In genomic region chr7:72292232-72292913, GRCm38 (mm10) we compare ENCODE assay signal across 19 mouse cellular contexts. TPM values are rescaled to one million over a fixed set of nuclear protein-coding genes. Genes with fewer than 3 reads are reported as not detected.
DNase-seq lines count a peak whose midpoint lies in the region; ATAC-seq and TF ChIP-seq lines count a peak whose summit lies in the region.
"Had no signal": no experiment of that assay in that cellular context is flagged by ENCODE, and none has a peak within 500 bp of the region (broad histone marks: within the 10 kb centered on the region; RNA-seq: fewer than 3 reads in every experiment).

No protein-coding gene starts in this region.

- no peak for TF ChIP-seq POLR2A in kidney, adult 2 months (IDR thresholded peaks at IDR 0.05; ENCODE audit: low read depth, low read length)

- no peaks in the 10 kb centered on the region for H3K9me3 ChIP-seq in kidney, embryonic 14.5 days (ENCODE audit: control insufficient read depth, low read length)
- no peaks in the 10 kb centered on the region for H3K9me3 ChIP-seq in liver, embryonic 15.5 days (replicated peaks)
- H3K9me3 ChIP-seq in forebrain, embryonic 12.5 days, result no peaks in the 10 kb centered on the region
- H3K9me3 ChIP-seq: embryonic facial prominence, embryonic 15.5 days; heart, embryonic 12.5 days; megakaryocyte, embryonic 14.5 days; neural tube, embryonic 13.5 days had no signal

- peak; percentile 66 for DNase-seq in kidney, adult 2 months
- peak; percentile 32 to 56 for DNase-seq in kidney, postnatal 25 days
- DNase-seq in right cerebral cortex, postnatal 4 days, result no peak
- no peak for DNase-seq in lung, postnatal 14 days
- DNase-seq: B cell, adult 2 months; cerebellum, adult 11-12 months; gastrocnemius, postnatal 36 days; heart, postnatal 36 days; spleen, adult 18-20 months; thymus, postnatal 36 days had no signal

- no peaks in the 10 kb centered on the region for H3K36me3 ChIP-seq in kidney, adult 2 months (ENCODE audit: control insufficient read depth, insufficient read depth, low read length)
- H3K36me3 ChIP-seq in kidney, embryonic 14.5 days (ENCODE audit: control insufficient read depth, insufficient read depth, low read length), result no peaks in the 10 kb centered on the region
- H3K36me3 ChIP-seq in liver, embryonic 15.5 days (replicated peaks), result no peaks in the 10 kb centered on the region
- H3K36me3 ChIP-seq in forebrain, embryonic 12.5 days (replicated peaks), result no peaks in the 10 kb centered on the region
- H3K36me3 ChIP-seq: embryonic facial prominence, embryonic 15.5 days; heart, embryonic 12.5 days; neural tube, embryonic 13.5 days had no signal

- TF ChIP-seq CTCF in kidney, adult 2 months (conservative IDR thresholded peaks at IDR 0.05; ENCODE audit: insufficient read depth, insufficient read length, low read depth, low read length), result no peak

- no peak overlapping the region for H3K4me2 ChIP-seq in kidney, embryonic 14.5 days (replicated peaks; ENCODE audit: low read depth, low read length)
- no peak overlapping the region; the same call in 1 of the 2 replicates for H3K4me2 ChIP-seq in liver, embryonic 15.5 days
- H3K4me2 ChIP-seq in forebrain, embryonic 12.5 days, result no peak overlapping the region
- H3K4me2 ChIP-seq: embryonic facial prominence, embryonic 15.5 days; heart, embryonic 12.5 days; neural tube, embryonic 13.5 days had no signal

- ATAC-seq in kidney, embryonic 14.5 days (ENCODE audit: low FRiP score, low TSS enrichment), result no peak
- ATAC-seq in liver, embryonic 15.5 days (ENCODE audit: insufficient read depth), result peak; percentile 89
- no peak for ATAC-seq in forebrain, embryonic 12.5 days (ENCODE audit: low FRiP score)
- ATAC-seq: inflammation-experienced regulatory T-cells, adult 6 months; Patski had no signal

- 71% methylated on average over 8 of the region's 8 CpGs for WGBS in kidney, adult 2 months
- 91% methylated on average over 8 of the region's 8 CpGs for WGBS in kidney, embryonic 14.5 days
- 56% methylated on average over 8 of the region's 8 CpGs for WGBS in liver, embryonic 15.5 days (ENCODE audit: insufficient replicate concordance)
- whole genome bisulfite sequencing in forebrain, embryonic 12.5 days, result 92% methylated on average over 8 of the region's 8 CpGs

- H3K4me3 ChIP-seq in kidney, adult 2 months (ENCODE audit: insufficient read depth, low read depth, low read length), result no peak overlapping the region
- H3K4me3 ChIP-seq in kidney, embryonic 14.5 days (ENCODE audit: low read length), result no peak overlapping the region
- no peak overlapping the region for H3K4me3 ChIP-seq in liver, embryonic 15.5 days (replicated peaks)
- no peak overlapping the region for H3K4me3 ChIP-seq in forebrain, embryonic 12.5 days (replicated peaks)
- H3K4me3 ChIP-seq: embryonic facial prominence, embryonic 15.5 days; heart, embryonic 12.5 days; megakaryocyte, embryonic 14.5 days; neural tube, embryonic 13.5 days had no signal

- H3K4me1 ChIP-seq in kidney, adult 2 months (ENCODE audit: control insufficient read depth, insufficient read depth, low read length), result 0 out of 2 replicates have a peak, but pooled peaks cover 5% of the 10 kb centered on the region
- H3K4me1 ChIP-seq in kidney, embryonic 14.5 days (ENCODE audit: control insufficient read depth, insufficient read depth, low read length), result no peaks in the 10 kb centered on the region
- H3K4me1 ChIP-seq in liver, embryonic 15.5 days (replicated peaks), result no peaks in the 10 kb centered on the region
- no peaks in the 10 kb centered on the region for H3K4me1 ChIP-seq in forebrain, embryonic 12.5 days
- H3K4me1 ChIP-seq: embryonic facial prominence, embryonic 15.5 days; heart, embryonic 12.5 days had no signal

- H3K9ac ChIP-seq in kidney, embryonic 14.5 days (ENCODE audit: low read depth, low read length), result no peak overlapping the region
- H3K9ac ChIP-seq in liver, embryonic 15.5 days, result no peak overlapping the region
- H3K9ac ChIP-seq in forebrain, embryonic 12.5 days, result no peak overlapping the region
- H3K9ac ChIP-seq: embryonic facial prominence, embryonic 15.5 days; heart, embryonic 12.5 days; neural tube, embryonic 13.5 days had no signal

- H3K27ac ChIP-seq in kidney, adult 2 months (ENCODE audit: insufficient read depth, low read depth, low read length), result no peak overlapping the region
- no peak overlapping the region for H3K27ac ChIP-seq in kidney, embryonic 14.5 days (ENCODE audit: low read depth, low read length)
- peak overlapping the region; percentile 19; the same call in 1 of the 2 replicates for H3K27ac ChIP-seq in liver, embryonic 15.5 days (replicated peaks)
- H3K27ac ChIP-seq in forebrain, embryonic 12.5 days, result no peak overlapping the region
- H3K27ac ChIP-seq: embryonic facial prominence, embryonic 15.5 days; neural tube, embryonic 13.5 days had no signal

- no peaks in the 10 kb centered on the region for H3K27me3 ChIP-seq in kidney, adult 2 months (replicated peaks; ENCODE audit: control insufficient read depth, insufficient read depth, low read length)
- no peaks in the 10 kb centered on the region for H3K27me3 ChIP-seq in kidney, embryonic 14.5 days (ENCODE audit: control insufficient read depth, insufficient read depth, low read length)
- no peaks in the 10 kb centered on the region for H3K27me3 ChIP-seq in liver, embryonic 15.5 days
- H3K27me3 ChIP-seq in forebrain, embryonic 12.5 days, result no peaks in the 10 kb centered on the region
- H3K27me3 ChIP-seq: embryonic facial prominence, embryonic 15.5 days; heart, embryonic 12.5 days; neural tube, embryonic 13.5 days; Patski had no signal

RNA-seq across cellular contexts. Expression of gene Mctp2, which starts 14.0 kb away (rescaled TPM):
- polyA plus RNA-seq in kidney, adult 2 months (2012; rRNA removed), result 0.48 and 1.5 TPM in 2 replicates
- 4.0 and 7.0 TPM in 2 replicates for polyA plus RNA-seq in kidney, embryonic 14.5 days (2014; fragmentation: Nextera tagmentation; extraction: Ambion mirVana)
- 0.35 and 0.43 TPM in 2 replicates for polyA plus RNA-seq in liver, embryonic 15.5 days (2015; fragmentation: Nextera tagmentation; extraction: Ambion mirVana)
- polyA plus RNA-seq in forebrain, embryonic 12.5 days (2016; fragmentation: Nextera tagmentation; extraction: Ambion mirVana), result 0.22 and 0.63 TPM in 2 replicates

Comparison
In these comparisons a context has a peak if more than half of its experiments do, and no peak if none do; other contexts are left out.
1. DNase-seq: peak in kidney, adult 2 months (single experiment) and kidney, postnatal 25 days (2 of 2); none in right cerebral cortex, postnatal 4 days (single experiment) and lung, postnatal 14 days (single experiment).